Comparison of ENCODE assay signal across 8 mouse cellular contexts in the genomic region with DNA sequence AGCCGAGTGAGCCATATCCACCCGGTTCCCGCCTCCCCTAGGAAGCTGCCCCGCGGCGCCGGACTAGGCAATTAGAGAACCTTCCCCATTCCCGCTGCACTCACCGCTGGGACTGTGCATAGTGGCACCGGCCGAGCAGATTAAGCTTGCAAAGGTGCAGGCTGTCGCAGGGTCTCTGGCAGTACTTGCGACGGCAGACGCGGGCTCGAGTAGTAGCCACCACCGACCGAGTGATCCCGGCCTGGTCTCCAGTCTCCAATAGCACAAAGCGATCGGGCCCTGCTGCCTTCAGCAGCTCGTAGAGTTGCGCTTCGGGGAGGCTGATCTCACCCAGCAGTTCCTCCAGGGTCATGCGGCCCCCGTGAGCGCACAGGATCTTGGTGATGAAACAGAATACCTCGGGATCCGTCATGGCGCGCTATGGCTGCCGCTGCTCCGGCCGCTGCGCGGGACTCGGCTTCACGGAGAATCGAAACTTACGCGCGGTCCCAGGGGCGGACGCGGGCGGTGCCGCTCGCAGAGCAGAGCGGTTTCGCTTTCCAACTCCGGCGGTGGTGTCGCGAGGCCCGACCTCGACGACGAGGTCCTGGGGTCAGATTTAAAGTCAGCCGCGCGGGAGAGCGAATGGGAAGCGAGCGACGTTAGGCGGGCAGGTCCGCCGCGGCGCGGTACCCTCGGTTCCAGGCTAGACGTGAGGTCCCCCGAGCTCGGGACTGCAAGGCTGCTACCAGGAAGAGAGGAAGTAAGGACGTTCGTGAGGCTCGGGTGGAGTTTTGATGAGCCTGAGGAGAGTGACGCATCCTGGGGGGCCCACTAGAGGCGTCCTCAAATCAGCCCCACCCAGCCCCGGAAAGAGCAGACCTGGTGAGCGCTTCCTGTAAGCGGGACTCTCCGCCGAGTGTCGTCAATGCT. TPM values are rescaled to one million over a fixed set of nuclear protein-coding genes. Genes with fewer than 3 reads are reported as not detected.
DNase-seq lines count a peak whose midpoint lies in the region; ATAC-seq and TF ChIP-seq lines count a peak whose summit lies in the region.

A gene (minus strand): TSS at position 793 of the 912 bp plus-strand sequence.

- H3K4me1 ChIP-seq in embryonic fibroblast, embryonic 13.5 days (ENCODE audit: control insufficient read depth, insufficient read depth, low read length): peaks cover 10% of the 10 kb centered on the region
- 0 out of 2 replicates have a peak, but pooled peaks cover 18% of the 10 kb centered on the region for H3K4me1 ChIP-seq in heart, embryonic 10.5 days
- peaks cover 21% of the 10 kb centered on the region for H3K4me1 ChIP-seq in kidney, embryonic 15.5 days
- H3K4me1 ChIP-seq in liver, adult 2 months (ENCODE audit: control insufficient read depth, insufficient read depth, low read length): peaks cover 14% of the 10 kb centered on the region

- H3K9me3 ChIP-seq in heart, embryonic 10.5 days: no peaks in the 10 kb centered on the region
- H3K9me3 ChIP-seq in kidney, embryonic 15.5 days (replicated peaks): no peaks in the 10 kb centered on the region

- H3K27me3 ChIP-seq in heart, embryonic 10.5 days (ENCODE audit: insufficient read depth, poor library complexity, severe bottlenecking): peaks cover 72% of the 10 kb centered on the region
- H3K27me3 ChIP-seq in kidney, embryonic 15.5 days: peaks cover 84% of the 10 kb centered on the region
- H3K27me3 ChIP-seq in liver, adult 2 months (ENCODE audit: control insufficient read depth, insufficient read depth, low read length): no peaks in the 10 kb centered on the region
- H3K27me3 ChIP-seq in splenic B cell, adult 2 months (ENCODE audit: control insufficient read depth, insufficient read depth, low read length, poor library complexity, severe bottlenecking): no peaks in the 10 kb centered on the region

- TF ChIP-seq POLR2A in embryonic fibroblast, embryonic 13.5 days (IDR thresholded peaks at IDR 0.05; ENCODE audit: low read depth, low read length): peak; percentile 60
- TF ChIP-seq POLR2A in liver, adult 2 months (IDR thresholded peaks at IDR 0.05; ENCODE audit: extremely low read depth, insufficient read depth, low read length): peak; percentile 41; the same call in 1 of the 2 replicates

- peak within 1 kb of the TSS; percentile 90 for H3K4me3 ChIP-seq in embryonic fibroblast, embryonic 13.5 days (ENCODE audit: insufficient read depth, low read length)
- peak within 1 kb of the TSS; percentile 78 for H3K4me3 ChIP-seq in heart, embryonic 10.5 days
- H3K4me3 ChIP-seq in kidney, embryonic 15.5 days (replicated peaks): peak within 1 kb of the TSS; percentile 69
- H3K4me3 ChIP-seq in liver, adult 2 months (ENCODE audit: insufficient read depth, low read depth, low read length): peak within 1 kb of the TSS; percentile 86

- H3K9ac ChIP-seq in kidney, embryonic 15.5 days: peak within 1 kb of the TSS; percentile 60
- peak within 1 kb of the TSS; percentile 88 for H3K9ac ChIP-seq in liver, adult 2 months (ENCODE audit: low read depth, low read length)

- under 1% methylated on average over 87 of the region's 87 CpGs for WGBS in heart, embryonic 10.5 days
- under 1% methylated on average over 87 of the region's 87 CpGs for WGBS in kidney, embryonic 15.5 days
- WGBS in liver, adult 2 months: under 1% methylated on average over 87 of the region's 87 CpGs

- TF ChIP-seq CTCF in embryonic fibroblast, embryonic 13.5 days (IDR thresholded peaks at IDR 0.05; ENCODE audit: borderline replicate concordance, insufficient read depth, low read length): no peak
- TF ChIP-seq CTCF in liver, adult 2 months (IDR thresholded peaks at IDR 0.05; ENCODE audit: low read depth, low read length): no peak

- ATAC-seq in kidney, embryonic 15.5 days (replicated peaks; ENCODE audit: low FRiP score): peak; percentile 86
- ATAC-seq in monocyte, adult 5-6 weeks (replicated peaks; ENCODE audit: insufficient number of reproducible peaks, low FRiP score, low TSS enrichment, poor library complexity, severe bottlenecking): peak; percentile 90

- H3K27ac ChIP-seq in embryonic fibroblast, embryonic 13.5 days (ENCODE audit: insufficient read depth, low read length): peak within 1 kb of the TSS; percentile 49
- H3K27ac ChIP-seq in heart, embryonic 10.5 days: peak within 1 kb of the TSS; percentile 91
- H3K27ac ChIP-seq in kidney, embryonic 15.5 days: peak within 1 kb of the TSS; percentile 41; the same call in 1 of the 2 replicates
- H3K27ac ChIP-seq in liver, adult 2 months (replicated peaks; ENCODE audit: insufficient read depth, low read depth, low read length): peak within 1 kb of the TSS; percentile 82

- peaks cover 23% of the 10 kb centered on the region for H3K79me2 ChIP-seq in liver, adult 2 months (ENCODE audit: control insufficient read depth, insufficient read depth, low read length)

- peak within 1 kb of the TSS; percentile 86 for H3K4me2 ChIP-seq in kidney, embryonic 15.5 days

- H3K36me3 ChIP-seq in heart, embryonic 10.5 days: no peaks in the 10 kb centered on the region
- no peaks in the 10 kb centered on the region for H3K36me3 ChIP-seq in kidney, embryonic 15.5 days
- no peaks in the 10 kb centered on the region; the same call in 1 of the 2 replicates for H3K36me3 ChIP-seq in liver, adult 2 months (ENCODE audit: control insufficient read depth, insufficient read depth, low read length)
- 0 out of 2 replicates have a peak, but pooled peaks cover 2% of the 10 kb centered on the region for H3K36me3 ChIP-seq in splenic B cell, adult 2 months (ENCODE audit: control insufficient read depth, insufficient read depth, low read length, poor library complexity, severe bottlenecking)

- DNase-seq in 3T3-L1 (ENCODE audit: low read depth, low spot score): peak; percentile 83
- peak; percentile 93 for DNase-seq in adrenal gland, postnatal 14 days
- DNase-seq in heart, embryonic 10.5 days (ENCODE audit: low spot score): peak; percentile 93
- DNase-seq in liver, adult 2 months (ENCODE audit: extremely low read depth, low read depth, low spot score): peak; percentile 77
- DNase-seq in splenic B cell, adult 2 months (ENCODE audit: low read depth, low spot score): peak; percentile 95

RNA-seq across cellular contexts. Expression of the gene that starts here (rescaled TPM):
- total RNA-seq in adrenal gland, postnatal 14 days (2021): 45.0 and 49.5 TPM in 2 replicates
- 38.3 and 51.3 TPM in 2 replicates for polyA plus RNA-seq in embryonic fibroblast, embryonic 13.5 days (2011; ENCODE audit: insufficient read length, low read depth, missing spikeins)
- 8.0 and 9.7 TPM in 2 replicates for polyA plus RNA-seq in heart, embryonic 10.5 days (2016; fragmentation: Nextera tagmentation; extraction: Ambion mirVana)
- polyA plus RNA-seq in kidney, embryonic 15.5 days (2015; fragmentation: Nextera tagmentation; extraction: Ambion mirVana): 4.6 and 5.1 TPM in 2 replicates
- total RNA-seq in liver, adult 2 months (2014; rRNA removed): 27.9 and 31.8 TPM in 2 replicates
- 16.3 and 17.0 TPM in 2 replicates for polyA plus RNA-seq in liver, adult 2 months (2012; rRNA removed)
- total RNA-seq in monocyte, adult 5-6 weeks (2017): 128 to 170 TPM (median 152 TPM) in 3 replicates

Comparison
In these comparisons a context has a peak if more than half of its experiments do, and no peak if none do; other contexts are left out.
1. Peak in every context shown above with its lines: DNase-seq, ATAC-seq, H3K4me3 ChIP-seq and H3K27ac ChIP-seq.
2. H3K27ac ChIP-seq: peak in every context shown above with its lines; median percentile 91 in heart, embryonic 10.5 days; 82 in liver, adult 2 months; 49 in embryonic fibroblast, embryonic 13.5 days; 41 in kidney, embryonic 15.5 days.